Mouse (Mus musculus) liver, embryonic 13.5 days (tissue): Measurements from ENCODE around the gene Meis2. TPM values are rescaled to one million over a fixed set of nuclear protein-coding genes. Genes with fewer than 3 reads are reported as not detected.

Source experiments
- ATAC-seq: fragments of 200-750 bp; cut with Nextera tagmentation; 2 replicates; pipeline ENCODE4 v1.8.0; 2017; ENCODE audit warnings: low read depth, mild to moderate bottlenecking, moderate number of reproducible peaks, moderate library complexity
- DNase-seq: peaks from one replicate; pipeline ENCODE4 v3.0.0; 2022
- H3K27ac ChIP-seq: fragments of 300-500 bp; sonication (generic); 2 replicates; pipeline ENCODE4 v1.5.1; 2015; ENCODE audit warnings: moderate library complexity, mild to moderate bottlenecking, inconsistent platforms
- H3K27me3 ChIP-seq: fragments of 300-500 bp; sonication (generic); 2 replicates; pipeline ENCODE4 v1.6.1; 2015; ENCODE audit warnings: mild to moderate bottlenecking, inconsistent platforms
- H3K36me3 ChIP-seq: fragments of 300-500 bp; sonication (generic); 2 replicates; pipeline ENCODE4 v1.6.1; 2015; ENCODE audit warnings: mild to moderate bottlenecking, inconsistent platforms
- H3K4me1 ChIP-seq: fragments of 300-500 bp; sonication (generic); replicated peaks from 2 replicates; pipeline ENCODE4 v1.6.1; 2015; ENCODE audit warnings: inconsistent platforms
- H3K4me2 ChIP-seq: fragments of 300-500 bp; sonication (generic); 2 replicates; pipeline ENCODE4 v1.6.1; 2015; ENCODE audit warnings: inconsistent platforms, mild to moderate bottlenecking, moderate library complexity
- H3K4me3 ChIP-seq: fragments of 300-500 bp; sonication (generic); replicated peaks from 2 replicates; pipeline ENCODE4 v1.5.1; 2015; ENCODE audit warnings: mild to moderate bottlenecking, inconsistent platforms
- H3K9ac ChIP-seq: fragments of 300-500 bp; sonication (generic); 2 replicates; pipeline ENCODE4 v1.6.1; 2015; ENCODE audit warnings: mild to moderate bottlenecking, inconsistent platforms
- H3K9me3 ChIP-seq: fragments of 300-500 bp; sonication (generic); replicated peaks from 2 replicates; pipeline ENCODE4 v1.6.1; 2016; ENCODE audit warnings: inconsistent platforms
- WGBS: fragments of 180-500 bp; shearing (Covaris S2); methylation state at CpG from one replicate; pipeline ENCODE4 v1.1.7; 2015; ENCODE audit not compliant: insufficient replicate concordance; 5-methylcytosine and 5-hydroxymethylcytosine counted together
- polyA plus RNA-seq: library from polyadenylated mRNA; unstranded; fragments of >200 nt; fragmentation: Nextera tagmentation; extraction: Ambion mirVana; gene quantifications from 2 replicates; pipeline ENCODE4 v1.2.1, GENCODE M21; 2015

Meis2 gene
- 2.1 and 2.6 TPM in 2 replicates for polyA plus RNA-seq

- 1% methylated on average over 27 of the region's 37 CpGs for WGBS
- Histone ChIP-seq H3K4me3 (peak within 1 kb of the TSS; percentile 59), H3K27me3 (peaks cover 99% of the 10 kb centered on the region), H3K27ac (peak within 1 kb of the TSS; percentile 64), H3K9ac (peak within 1 kb of the TSS; percentile 47), H3K36me3 (no peaks in the 10 kb centered on the region), H3K4me1 (peaks cover 4% of the 10 kb centered on the region; the same call in 1 of the 2 replicates), H3K4me2 (peak within 1 kb of the TSS; percentile 64), H3K9me3 (no peaks in the 10 kb centered on the region)
- peak; percentile 28 for DNase-seq
- ATAC-seq, result peak; percentile 61
Observed at GRCm38 (mm10) chr2:116065570-116066005, at the start of gene Meis2. TSS of gene Meis2 (minus strand) at chr2:116065839.

GRCm38 (mm10) chr2:116106194-116106593 lies 40.6 kb upstream of the Meis2 start:
- Histone ChIP-seq H3K4me3 (no peak overlapping the region), H3K9me3 (no peaks in the 10 kb centered on the region), H3K27ac (no peak overlapping the region), H3K36me3 (no peaks in the 10 kb centered on the region), H3K27me3 (no peaks in the 10 kb centered on the region), H3K4me2 (no peak overlapping the region), H3K9ac (no peak overlapping the region), H3K4me1 (no peaks in the 10 kb centered on the region)
- 48% methylated on average over 4 of the region's 4 CpGs for WGBS
- ATAC-seq, result no peak
- no peak for DNase-seq

- ATAC-seq (no peak), DNase-seq (no peak)
- H3K27me3 ChIP-seq, result no peaks in the 10 kb centered on the region
- no peak overlapping the region for H3K4me3 ChIP-seq
- H3K36me3 ChIP-seq, result no peaks in the 10 kb centered on the region
- WGBS, result 54% methylated on average over 3 of the region's 3 CpGs
- H3K9ac ChIP-seq, result no peak overlapping the region
- no peak overlapping the region for H3K27ac ChIP-seq
- no peaks in the 10 kb centered on the region for H3K4me1 ChIP-seq
- H3K9me3 ChIP-seq, result no peaks in the 10 kb centered on the region
- no peak overlapping the region for H3K4me2 ChIP-seq
Observed at GRCm38 (mm10) chr2:116105179-116105578, 39.5 kb upstream of the Meis2 start.

- no peak overlapping the region for H3K4me3 ChIP-seq
- H3K4me1 ChIP-seq, result no peaks in the 10 kb centered on the region
- H3K36me3 ChIP-seq, result no peaks in the 10 kb centered on the region
- no peaks in the 10 kb centered on the region for H3K9me3 ChIP-seq
- no peaks in the 10 kb centered on the region for H3K27me3 ChIP-seq
- H3K4me2 ChIP-seq, result no peak overlapping the region
- H3K27ac ChIP-seq, result no peak overlapping the region
- no peak for DNase-seq
- ATAC-seq, result no peak
- WGBS, result 59% methylated on average over 5 of the region's 5 CpGs
- H3K9ac ChIP-seq, result no peak overlapping the region
Observed at GRCm38 (mm10) chr2:116103411-116103996, 37.9 kb upstream of the Meis2 start.

GRCm38 (mm10) chr2:116101221-116101620 lies 35.6 kb upstream of the Meis2 start:
- ATAC-seq (no peak), DNase-seq (no peak)
- Histone ChIP-seq H3K36me3 (no peaks in the 10 kb centered on the region), H3K27ac (no peak overlapping the region), H3K4me1 (no peaks in the 10 kb centered on the region), H3K27me3 (no peaks in the 10 kb centered on the region), H3K9ac (no peak overlapping the region), H3K4me3 (no peak overlapping the region), H3K4me2 (no peak overlapping the region), H3K9me3 (no peaks in the 10 kb centered on the region)

GRCm38 (mm10) chr2:116080961-116081360 lies 15.3 kb upstream of the Meis2 start:
- no peaks in the 10 kb centered on the region for H3K36me3 ChIP-seq
- ATAC-seq, result no peak
- 45% methylated on average over 2 of the region's 2 CpGs for WGBS
- no peak overlapping the region for H3K27ac ChIP-seq
- DNase-seq, result no peak
- no peak overlapping the region for H3K4me3 ChIP-seq
- no peak overlapping the region for H3K4me2 ChIP-seq
- H3K9ac ChIP-seq, result no peak overlapping the region
- peaks cover 20% of the 10 kb centered on the region for H3K27me3 ChIP-seq
- no peaks in the 10 kb centered on the region for H3K4me1 ChIP-seq
- no peaks in the 10 kb centered on the region for H3K9me3 ChIP-seq

GRCm38 (mm10) chr2:116078841-116079240 lies 13.2 kb upstream of the Meis2 start:
- ATAC-seq, result no peak
- Histone ChIP-seq H3K36me3 (no peaks in the 10 kb centered on the region), H3K9me3 (no peaks in the 10 kb centered on the region), H3K27ac (no peak overlapping the region), H3K4me3 (no peak overlapping the region), H3K4me2 (no peak overlapping the region), H3K9ac (no peak overlapping the region), H3K4me1 (0 out of 2 replicates have a peak, but pooled peaks cover 5% of the 10 kb centered on the region), H3K27me3 (peaks cover 41% of the 10 kb centered on the region)
- WGBS, result 52% methylated on average over 2 of the region's 2 CpGs
- no peak for DNase-seq

- no peak overlapping the region for H3K4me3 ChIP-seq
- H3K27me3 ChIP-seq, result peaks cover 52% of the 10 kb centered on the region
- no peak overlapping the region for H3K27ac ChIP-seq
- DNase-seq (no peak), ATAC-seq (no peak)
- 42% methylated on average over 3 of the region's 3 CpGs for WGBS
- no peaks in the 10 kb centered on the region for H3K36me3 ChIP-seq
- no peak overlapping the region for H3K4me2 ChIP-seq
- H3K9ac ChIP-seq, result no peak overlapping the region
- H3K9me3 ChIP-seq, result no peaks in the 10 kb centered on the region
- 0 out of 2 replicates have a peak, but pooled peaks cover 5% of the 10 kb centered on the region for H3K4me1 ChIP-seq
Observed at GRCm38 (mm10) chr2:116077716-116078115, 12.1 kb upstream of the Meis2 start.

GRCm38 (mm10) chr2:116076752-116077480 lies 11.3 kb upstream of the Meis2 start:
- H3K9me3 ChIP-seq, result no peaks in the 10 kb centered on the region
- ATAC-seq, result no peak

GRCm38 (mm10) chr2:116075902-116076301 lies 10.3 kb upstream of the Meis2 start:
- 0 out of 2 replicates have a peak, but pooled peaks cover 5% of the 10 kb centered on the region for H3K4me1 ChIP-seq
- H3K27ac ChIP-seq, result no peak overlapping the region
- H3K36me3 ChIP-seq, result no peaks in the 10 kb centered on the region
- WGBS, result under 1% methylated on average over 23 of the region's 23 CpGs
- ATAC-seq (no peak), DNase-seq (no peak)
- no peak overlapping the region; the same call in 1 of the 2 replicates for H3K9ac ChIP-seq
- peaks cover 70% of the 10 kb centered on the region for H3K27me3 ChIP-seq
- H3K4me3 ChIP-seq, result peak overlapping the region; percentile 44
- H3K9me3 ChIP-seq, result no peaks in the 10 kb centered on the region
- peak overlapping the region; percentile 59 for H3K4me2 ChIP-seq

More at GRCm38 (mm10) chr2:116076752-116077480, 11.3 kb upstream of the Meis2 start:
- Histone ChIP-seq H3K27me3 (peaks cover 60% of the 10 kb centered on the region), H3K4me3 (no peak overlapping the region), H3K9ac (no peak overlapping the region), H3K27ac (no peak overlapping the region), H3K4me1 (0 out of 2 replicates have a peak, but pooled peaks cover 5% of the 10 kb centered on the region), H3K36me3 (no peaks in the 10 kb centered on the region), H3K4me2 (no peak overlapping the region)
- DNase-seq, result no peak

GRCm38 (mm10) chr2:116075477-116075876 lies 9.8 kb upstream of the Meis2 start:
- no peak overlapping the region for H3K27ac ChIP-seq
- no peaks in the 10 kb centered on the region for H3K36me3 ChIP-seq
- WGBS, result 1% methylated on average over 20 of the region's 20 CpGs
- peaks cover 74% of the 10 kb centered on the region for H3K27me3 ChIP-seq
- H3K4me2 ChIP-seq, result peak overlapping the region; percentile 59
- ATAC-seq (no peak), DNase-seq (no peak)
- H3K9ac ChIP-seq, result no peak overlapping the region; the same call in 1 of the 2 replicates
- H3K9me3 ChIP-seq, result no peaks in the 10 kb centered on the region
- 0 out of 2 replicates have a peak, but pooled peaks cover 5% of the 10 kb centered on the region for H3K4me1 ChIP-seq
- H3K4me3 ChIP-seq, result peak overlapping the region; percentile 44
